Mouse (Mus musculus): ENCODE results near the gene Nlrp9b.
"Not testable (repeated sequence)": the region's sequence is repeated elsewhere in the genome, so short reads cannot be mapped to it uniquely, and the experiment has no call there.

Gene Nlrp9b

DNA sequence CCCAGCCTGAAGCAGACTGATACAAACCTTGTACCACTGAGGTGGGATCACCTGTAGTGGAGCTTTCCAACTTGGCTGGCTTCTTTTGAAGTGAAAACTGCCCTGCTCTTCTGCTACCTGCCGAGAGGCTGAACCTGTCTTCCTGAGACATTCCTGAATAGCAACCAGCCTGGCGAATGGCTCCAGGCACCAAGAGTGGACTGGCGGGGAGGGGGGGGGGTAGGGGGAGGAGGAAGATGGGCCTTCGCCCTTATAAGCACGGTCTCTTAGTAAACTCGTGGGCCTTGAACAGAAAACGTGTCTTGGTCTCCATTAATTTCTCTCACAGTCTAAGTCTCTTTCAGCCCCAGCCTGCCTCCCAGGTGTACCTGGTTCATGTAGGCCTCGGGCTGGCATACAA lies at the start of gene Nlrp9b:
Gene Nlrp9b, plus strand, starts transcription at position 301 of the 400 bp plus-strand sequence.
- not testable (repeated sequence) for DNase-seq (ENCODE audit: low spot score)

DNA sequence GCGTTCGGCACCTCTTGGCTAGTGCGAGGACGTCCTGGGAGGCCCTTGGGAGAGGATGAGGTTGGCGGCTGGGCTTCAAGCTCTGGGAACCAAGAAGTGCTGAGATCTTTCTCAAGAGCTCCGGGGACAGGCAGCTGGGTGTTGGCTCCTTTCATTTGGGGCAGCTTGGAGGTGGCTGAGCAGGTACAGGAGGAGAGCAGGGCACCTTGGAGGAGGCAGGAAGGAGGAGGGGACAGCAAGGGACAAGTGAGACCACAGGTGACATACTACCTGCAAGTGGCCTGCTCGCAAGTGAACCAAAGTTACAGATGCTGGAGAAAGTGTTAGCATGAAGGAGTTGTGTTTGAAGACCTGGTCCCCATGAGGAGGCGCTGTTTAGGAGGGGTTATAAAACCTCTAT lies 46.6 kb upstream of the Nlrp9b start:
- DNase-seq (ENCODE audit: low spot score), result no peak

DNA sequence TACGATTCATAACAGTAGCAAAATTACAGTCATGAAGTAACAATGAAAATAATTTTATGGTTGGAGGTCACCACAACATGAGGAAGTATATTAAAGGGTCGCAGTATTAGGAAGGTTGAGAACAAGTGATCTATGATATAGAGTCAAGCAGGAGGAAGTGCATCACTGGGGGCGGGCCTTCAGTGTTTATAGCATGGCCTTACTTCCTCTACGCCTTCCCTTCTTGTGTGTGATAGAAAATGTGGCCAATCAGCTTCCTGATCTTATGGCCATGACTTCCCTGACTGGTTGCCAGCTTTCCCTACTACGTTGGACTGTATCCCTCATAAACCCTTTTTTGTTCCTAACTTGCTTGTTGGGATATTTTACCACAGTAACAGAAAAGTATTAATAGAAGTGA lies 46.1 kb upstream of the Nlrp9b start:
- no peak for DNase-seq (ENCODE audit: low spot score)

DNA sequence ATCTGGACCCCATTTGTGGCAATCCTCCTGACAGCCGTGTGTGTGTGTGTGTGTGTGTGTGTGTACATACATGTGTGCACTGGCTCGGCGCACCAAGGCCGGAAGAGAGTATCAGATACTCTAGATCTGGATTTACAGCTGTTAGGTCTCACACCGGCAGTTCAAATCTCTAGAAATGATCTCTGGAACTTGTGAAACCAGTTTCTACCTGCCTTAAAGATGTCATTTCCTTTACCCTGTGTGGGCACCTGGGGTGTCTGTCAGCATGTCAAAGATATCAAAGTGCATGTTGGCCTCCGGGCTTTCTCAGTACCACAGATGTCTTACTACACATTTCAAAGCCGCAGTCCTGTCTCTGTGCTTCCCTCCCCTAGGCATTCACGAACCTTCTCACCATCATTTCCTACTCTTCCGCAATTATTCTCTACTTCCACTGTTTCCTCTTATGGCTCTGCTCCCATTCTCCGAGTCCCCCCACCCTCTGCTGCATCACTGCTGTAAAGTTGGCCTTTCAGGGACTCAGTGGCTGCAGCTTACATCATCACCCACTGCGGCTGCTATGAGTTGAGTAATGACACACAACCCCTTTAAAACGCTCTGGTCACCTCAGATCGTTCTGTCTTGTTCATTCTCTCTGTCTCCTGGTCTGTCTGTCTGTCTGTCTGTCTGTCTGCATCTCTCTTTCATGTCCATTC lies 45.3 kb upstream of the Nlrp9b start:
- no peak for DNase-seq (ENCODE audit: low spot score)

DNA sequence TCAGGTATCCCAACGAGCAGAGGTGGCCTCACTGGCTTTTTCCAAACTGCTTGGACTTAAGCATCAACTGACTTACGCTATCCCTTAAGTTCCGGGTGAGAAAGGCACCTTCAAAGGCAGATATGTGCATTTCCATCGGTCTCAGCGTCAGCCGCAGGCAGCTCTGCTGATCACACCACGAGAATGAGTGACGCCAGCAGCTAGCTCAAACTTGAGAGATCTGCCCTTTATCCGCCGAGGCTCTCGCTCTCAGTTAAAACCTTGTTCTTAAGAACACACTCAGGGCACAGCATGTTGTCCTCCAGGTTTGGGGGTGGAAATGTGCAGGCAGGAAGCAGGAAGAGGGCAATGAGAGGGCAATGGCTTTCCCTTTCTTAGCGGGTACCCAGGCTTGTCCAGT lies 42.3 kb upstream of the Nlrp9b start:
- DNase-seq (ENCODE audit: low spot score), result no peak

DNA sequence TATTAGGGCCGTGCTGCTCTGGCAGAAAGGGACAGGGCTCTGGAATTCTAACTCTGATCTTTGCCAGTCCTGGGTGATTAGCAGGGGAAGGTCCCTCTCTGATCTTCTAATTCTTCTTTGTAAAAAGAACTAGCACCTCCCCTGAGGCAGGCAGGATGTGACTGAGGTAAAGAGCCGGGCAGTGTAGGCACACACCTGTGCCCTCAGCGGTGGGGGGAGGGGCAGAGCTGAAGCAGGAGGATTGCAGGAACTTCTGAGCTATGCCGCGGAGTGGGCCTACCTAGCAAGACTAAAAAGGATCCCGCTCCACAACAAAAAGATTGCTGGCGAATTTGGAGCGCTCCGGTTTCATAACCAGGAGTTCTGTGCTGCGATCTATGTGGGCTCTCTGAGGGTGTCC lies 41.3 kb upstream of the Nlrp9b start:
- DNase-seq (ENCODE audit: low spot score), result no peak

DNA sequence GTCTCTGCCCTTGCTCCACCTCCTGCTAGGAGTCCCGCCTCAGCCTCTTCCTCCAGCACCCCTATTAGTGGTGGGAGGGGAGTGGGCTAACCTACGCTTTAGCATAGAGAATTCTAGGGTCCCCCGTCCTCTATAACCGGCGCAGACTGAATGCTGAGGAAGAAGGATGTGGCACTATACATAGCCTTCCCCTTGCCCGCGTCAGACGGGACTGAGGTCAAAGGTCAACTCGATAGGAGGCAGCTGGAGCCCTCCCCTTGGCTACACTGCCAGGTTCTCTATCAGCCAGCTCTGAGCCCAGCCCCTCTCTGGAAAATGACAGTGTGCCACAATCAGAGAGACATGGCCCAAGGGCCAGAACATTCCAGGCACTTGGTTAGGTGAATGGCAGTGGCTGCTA lies 40.7 kb upstream of the Nlrp9b start, which contains the start of gene Igsf23:
Gene Igsf23, minus strand, starts transcription at position 168 of the 400 bp plus-strand sequence.
- DNase-seq (ENCODE audit: low spot score), result no peak

DNA sequence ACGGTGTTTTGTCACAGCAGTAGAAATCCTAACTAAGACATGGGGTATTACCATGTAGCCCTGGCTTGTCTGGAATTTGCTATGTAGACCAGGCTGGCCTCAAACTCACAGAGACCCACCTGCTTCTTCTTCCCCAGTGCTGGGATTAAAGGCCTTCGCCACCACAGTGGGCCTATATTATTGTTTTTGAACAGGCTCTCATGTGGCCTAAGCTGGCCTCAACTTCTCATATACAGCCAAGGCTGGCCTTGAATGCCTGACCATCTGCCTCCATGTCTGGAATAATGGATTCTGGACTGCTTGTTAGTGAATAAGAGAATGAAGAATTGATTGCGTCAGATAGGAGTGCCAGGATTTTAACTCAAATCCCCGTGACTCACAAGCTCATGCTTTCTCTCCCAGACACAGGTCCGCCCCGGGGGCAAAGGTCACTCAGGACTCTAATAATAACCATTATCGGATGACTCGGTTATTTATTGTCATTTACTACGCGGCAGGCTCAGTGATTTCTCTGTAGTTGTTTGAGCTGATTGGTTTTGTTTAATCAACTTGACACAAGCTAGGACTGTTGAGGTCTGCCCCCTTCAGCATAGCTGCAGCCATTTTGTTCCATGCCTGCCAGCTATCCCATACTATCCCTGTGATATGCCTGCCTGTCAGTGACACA lies 38.8 kb upstream of the Nlrp9b start:
- no peak for DNase-seq (ENCODE audit: low spot score)

DNA sequence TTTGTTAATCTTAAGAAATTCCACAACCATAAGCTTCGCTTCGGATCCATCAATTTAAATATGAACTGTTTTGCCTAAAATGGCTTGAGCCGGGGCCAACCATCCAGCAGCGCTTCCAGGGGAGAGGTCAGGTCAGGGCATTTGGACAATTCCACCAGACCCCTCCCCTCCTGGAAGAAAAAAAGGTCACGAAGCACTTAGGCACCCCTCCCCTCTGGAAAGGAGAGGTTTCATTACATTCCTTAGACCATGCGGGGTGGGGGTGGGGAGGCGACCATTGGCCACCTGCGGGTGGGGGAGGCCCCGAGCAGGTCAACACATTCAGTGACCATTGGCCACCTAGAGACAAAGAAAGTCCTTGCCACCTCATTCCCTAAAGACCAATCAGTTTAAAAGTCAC lies 38.2 kb upstream of the Nlrp9b start:
- no peak for DNase-seq (ENCODE audit: low spot score)

DNA sequence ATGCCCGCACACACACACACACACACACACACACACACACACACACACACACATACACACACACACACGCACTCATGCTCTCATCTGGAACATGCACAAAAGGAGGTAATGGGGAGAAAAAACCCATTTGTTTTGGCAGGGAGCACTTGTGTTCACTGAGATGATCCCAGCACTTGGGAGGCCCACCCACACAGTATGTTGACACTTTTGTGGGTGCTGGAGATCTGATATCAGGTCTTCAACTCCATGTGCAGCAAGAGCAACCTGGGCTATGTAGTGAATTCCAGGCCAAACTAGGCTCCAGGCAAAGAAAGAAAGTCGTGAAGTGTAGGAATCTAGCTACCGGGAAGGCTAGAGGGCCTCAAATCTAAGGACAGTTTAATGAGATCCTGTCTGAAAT lies 35.4 kb upstream of the Nlrp9b start:
- DNase-seq (ENCODE audit: low spot score), result no peak

DNA sequence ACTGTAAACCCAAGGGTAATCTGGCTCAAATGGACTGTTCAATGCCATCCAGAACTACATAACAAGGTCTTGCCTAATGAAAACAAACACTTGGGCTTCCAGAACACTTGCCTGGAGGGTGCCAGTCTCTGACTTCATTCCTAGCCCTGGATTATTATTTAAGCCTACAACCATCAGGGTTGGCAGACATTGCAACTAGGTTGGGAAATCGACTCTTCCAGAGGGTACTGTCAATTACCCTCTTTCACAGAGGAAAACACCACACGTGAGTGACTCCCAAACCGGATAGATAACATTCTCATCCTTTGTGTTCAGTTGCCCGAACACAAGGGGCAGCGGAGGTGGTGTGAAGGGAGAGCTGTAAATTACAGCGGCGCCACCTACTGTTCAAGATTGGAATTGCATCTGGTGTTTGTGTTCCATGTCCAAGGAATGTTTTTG lies 34.9 kb upstream of the Nlrp9b start:
- peak; percentile 92 for DNase-seq (ENCODE audit: low spot score)

DNA sequence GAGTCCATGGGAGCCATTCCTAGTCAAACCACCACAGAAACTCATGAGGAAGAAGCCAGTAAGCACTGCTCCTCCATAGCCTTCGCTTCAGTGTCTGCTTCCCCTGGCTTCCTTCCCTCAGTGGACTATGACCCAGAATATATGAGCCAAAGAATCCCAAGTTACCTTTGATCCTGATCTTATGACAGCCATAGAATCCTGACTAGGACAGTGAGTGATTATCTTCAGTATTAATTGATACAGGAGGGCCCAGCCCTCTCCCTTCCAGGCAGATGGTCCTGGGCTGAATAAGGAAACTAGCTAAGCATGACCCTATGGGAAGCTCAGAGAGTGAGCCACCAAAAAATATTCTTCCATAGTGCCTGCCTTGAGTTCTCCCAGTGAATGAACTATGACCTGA lies 28.8 kb upstream of the Nlrp9b start:
- no peak for DNase-seq (ENCODE audit: low spot score)

DNA sequence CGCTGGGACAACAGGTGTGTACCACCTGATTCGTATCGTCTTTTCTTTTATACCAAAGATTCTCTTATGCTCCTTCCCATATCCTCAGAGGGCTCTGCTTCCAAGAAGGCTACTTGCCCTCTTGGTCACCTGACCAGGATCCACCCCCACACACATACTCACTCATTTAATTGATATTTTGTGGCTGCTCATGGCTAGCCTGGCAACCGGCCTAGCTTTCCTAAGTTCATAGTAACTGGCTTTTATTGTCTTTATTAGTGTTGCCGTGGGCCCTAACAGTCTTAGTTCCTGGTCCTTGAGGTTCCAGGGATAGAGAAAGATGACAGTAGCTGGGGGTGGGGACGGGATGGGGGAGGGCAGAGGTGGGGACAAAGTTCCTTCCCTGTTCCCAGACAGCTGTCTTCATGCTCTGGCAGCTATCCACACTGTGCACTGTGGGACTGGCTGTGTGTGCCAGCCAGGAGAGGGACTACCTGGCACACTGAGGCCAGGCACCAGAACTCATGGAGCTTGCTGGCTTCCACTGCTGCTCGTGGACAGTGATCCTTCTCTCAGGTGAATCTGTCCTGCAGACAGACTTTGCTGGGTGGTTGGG lies 26.2 kb upstream of the Nlrp9b start, which contains the start of gene Ceacam20:
Gene Ceacam20, plus strand, starts transcription at position 428 of the 595 bp plus-strand sequence.
- DNase-seq (ENCODE audit: low spot score), result no peak

DNA sequence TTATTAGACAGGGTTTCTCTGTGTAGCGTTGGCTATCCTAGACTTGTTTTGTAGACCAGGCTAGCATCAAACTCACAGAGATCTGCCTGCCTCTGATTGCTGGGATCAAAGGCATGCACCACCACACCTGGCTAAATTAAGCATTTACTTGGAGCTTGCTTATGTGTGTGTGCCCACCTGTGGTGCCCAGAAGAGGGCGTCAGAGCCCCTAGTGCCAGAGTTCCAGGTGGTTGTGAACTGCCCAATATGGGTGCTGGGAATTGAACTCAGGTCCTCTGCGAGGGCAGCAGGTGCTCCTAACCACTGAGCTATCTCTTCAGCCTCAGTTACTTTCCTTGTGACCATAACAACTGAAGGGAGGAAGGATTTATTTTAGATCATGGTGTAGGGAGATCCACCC lies 22.2 kb upstream of the Nlrp9b start:
- DNase-seq (ENCODE audit: low spot score), result no peak

DNA sequence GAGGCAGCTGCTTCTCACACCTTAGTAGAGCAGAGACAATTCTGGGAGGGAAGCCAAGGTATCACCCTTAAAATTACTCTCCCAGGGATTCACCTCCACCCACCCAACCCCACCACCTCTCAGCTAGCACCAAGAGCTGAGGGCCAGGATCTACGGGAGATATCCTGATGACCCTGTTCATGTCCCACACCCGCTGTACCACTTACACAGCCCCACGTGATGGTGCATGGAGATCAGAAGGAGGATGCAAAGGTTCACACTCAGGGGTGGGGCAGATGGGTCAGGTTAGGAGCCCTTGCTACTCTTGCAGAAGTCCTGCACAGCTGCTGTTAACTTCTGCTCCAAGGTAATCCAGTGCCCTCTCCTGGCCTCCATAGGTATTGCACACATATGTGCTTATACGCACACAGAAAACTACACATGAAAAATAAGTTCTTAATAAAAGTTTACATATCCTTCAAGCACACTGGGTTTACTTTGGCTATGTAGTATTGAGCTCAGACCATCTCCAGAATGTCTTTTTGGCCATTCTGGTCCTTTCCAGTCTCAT lies 21.6 kb upstream of the Nlrp9b start:
- DNase-seq (ENCODE audit: low spot score), result no peak

DNA sequence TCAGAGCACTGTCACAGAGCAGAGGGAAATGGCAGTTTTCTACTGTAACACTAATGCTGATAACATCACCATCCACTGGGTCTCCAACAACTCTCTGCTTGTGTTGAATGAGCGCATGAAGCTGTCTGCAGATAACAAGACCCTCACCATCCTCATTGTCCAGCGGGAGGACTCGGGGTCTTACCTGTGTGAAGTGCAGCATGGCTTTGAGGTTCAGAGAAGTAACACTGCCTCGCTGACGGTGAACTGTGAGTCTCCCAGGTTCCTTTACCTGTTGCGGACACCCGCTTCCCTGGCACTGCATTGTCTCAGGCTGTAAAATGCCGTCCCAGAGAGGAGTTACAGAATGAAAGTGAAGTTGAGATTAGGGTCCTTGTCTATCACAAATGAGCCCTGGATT lies 21.1 kb upstream of the Nlrp9b start:
- DNase-seq (ENCODE audit: low spot score), result no peak

DNA sequence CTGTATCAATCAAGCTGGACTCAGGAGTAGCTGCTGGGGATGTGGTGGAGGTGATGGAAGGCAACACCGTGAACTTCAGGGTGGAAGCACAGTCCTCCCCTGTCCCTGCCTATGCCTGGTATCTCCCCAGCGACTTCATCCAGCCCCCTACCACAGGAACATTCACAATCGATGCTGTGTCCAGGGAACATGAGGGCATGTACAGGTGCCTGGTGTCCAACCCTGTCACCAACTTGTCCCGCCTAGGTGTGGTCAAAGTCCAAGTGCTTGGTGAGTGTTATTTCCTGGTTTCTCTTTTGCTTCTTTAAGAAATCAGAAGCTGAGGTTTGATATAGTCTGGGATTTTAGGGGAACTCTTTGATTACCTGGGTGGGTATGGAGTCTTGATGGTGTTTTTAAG lies 19.7 kb upstream of the Nlrp9b start:
- DNase-seq (ENCODE audit: low spot score), result no peak

DNA sequence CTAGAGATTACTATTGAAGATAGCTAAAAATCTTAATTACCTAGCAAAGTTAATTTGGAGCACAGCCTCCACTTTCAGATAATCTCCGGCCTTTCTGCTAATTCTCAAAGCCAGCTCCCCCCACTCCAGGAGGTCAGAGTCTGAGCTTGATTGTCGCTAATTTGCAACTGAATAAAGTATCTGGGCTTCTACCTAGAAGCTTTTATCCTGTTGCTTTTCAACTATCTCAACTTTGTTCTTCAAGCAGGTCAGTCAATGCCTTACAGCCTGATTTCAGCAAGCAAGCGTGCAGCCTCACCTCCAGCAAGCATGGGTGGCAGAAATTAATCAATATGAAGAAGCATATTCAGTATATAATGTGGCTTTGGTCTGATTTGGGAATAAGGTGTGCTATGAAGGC lies 5.5 kb downstream of the Nlrp9b start:
- not testable (repeated sequence) for DNase-seq (ENCODE audit: low spot score)

DNA sequence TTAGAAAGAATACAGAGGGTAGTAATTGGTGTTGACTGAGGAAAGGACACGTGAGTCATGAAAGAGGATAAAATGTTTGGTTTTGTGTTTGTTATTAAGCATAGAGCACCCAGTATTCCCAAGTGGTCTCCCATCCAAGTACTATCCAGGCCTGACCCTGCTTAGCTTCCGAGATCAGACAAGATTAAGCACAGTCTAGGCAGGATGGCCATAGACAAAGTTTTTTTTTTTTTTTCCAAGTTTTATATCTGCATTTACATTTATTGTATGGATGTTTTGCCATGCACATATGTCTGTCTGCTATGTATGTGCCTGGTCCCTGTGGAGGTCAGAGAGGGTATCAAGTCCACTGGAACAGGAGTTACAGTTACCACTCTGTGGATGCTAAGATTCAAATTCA lies 18.7 kb downstream of the Nlrp9b start:
- DNase-seq (ENCODE audit: low spot score), result no peak

DNA sequence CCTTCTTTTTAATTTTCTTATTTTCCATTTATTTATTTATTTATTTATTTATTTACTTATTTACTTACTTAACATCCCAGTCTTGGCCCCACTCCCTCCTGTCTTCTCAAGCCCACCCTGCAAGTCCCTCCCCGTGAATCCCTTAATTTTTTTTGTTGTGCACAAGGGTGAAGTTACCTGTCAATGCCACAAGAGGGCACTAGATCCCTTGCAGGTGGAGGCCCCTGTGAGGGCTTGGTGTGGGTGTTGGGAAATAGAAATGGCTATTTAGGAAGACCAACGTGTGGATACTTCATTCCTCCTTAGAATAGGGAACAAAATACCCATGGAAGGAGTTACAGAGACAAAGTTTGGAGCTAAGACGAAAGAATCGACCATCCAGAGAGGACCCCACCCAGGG lies 72.8 kb downstream of the Nlrp9b start:
- DNase-seq (ENCODE audit: low spot score), result not testable (repeated sequence)

DNA sequence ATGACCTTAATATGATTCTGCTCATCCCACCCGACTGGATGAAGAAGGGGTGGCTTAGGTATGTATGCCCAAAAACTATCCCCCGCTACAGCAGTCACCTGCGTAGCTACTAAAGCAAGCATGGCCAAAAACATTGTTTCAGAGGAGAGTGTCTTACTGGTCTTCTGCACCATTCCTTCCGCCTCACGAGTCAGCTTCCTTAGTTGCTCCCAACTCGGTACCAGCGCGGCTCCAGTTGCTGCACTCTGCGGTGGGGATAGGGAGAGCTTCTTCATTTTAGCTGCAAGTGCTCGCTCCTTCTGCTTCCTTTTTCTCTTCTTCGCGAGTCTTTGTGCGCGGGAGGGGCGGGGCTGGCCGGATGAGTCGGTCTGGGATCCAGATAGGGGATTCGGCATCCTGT lies 86.9 kb downstream of the Nlrp9b start:
- DNase-seq (ENCODE audit: low spot score), result not testable (repeated sequence)

DNA sequence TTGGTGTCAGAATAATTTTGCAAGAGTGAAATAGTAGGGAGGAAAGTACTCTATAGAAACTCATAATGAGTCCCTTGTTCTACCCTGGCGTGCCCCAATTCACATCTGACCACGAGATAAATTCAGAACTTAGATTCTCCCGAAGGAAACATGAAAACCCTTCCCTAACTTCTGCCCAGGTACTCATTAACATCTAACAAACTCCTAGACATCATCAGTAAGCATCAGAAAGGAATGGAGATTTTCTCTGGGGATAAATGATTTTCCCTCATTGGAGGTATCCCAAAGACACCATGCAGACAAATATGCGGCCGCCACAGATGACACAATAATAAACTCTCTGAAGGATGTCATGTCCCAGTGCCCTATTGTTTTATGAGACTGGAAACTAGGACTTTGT lies 108.1 kb downstream of the Nlrp9b start, which contains the start of gene Vmn1r91:
Gene Vmn1r91, plus strand, starts transcription at position 301 of the 400 bp plus-strand sequence.
- not testable (repeated sequence) for DNase-seq (ENCODE audit: low spot score)

DNA sequence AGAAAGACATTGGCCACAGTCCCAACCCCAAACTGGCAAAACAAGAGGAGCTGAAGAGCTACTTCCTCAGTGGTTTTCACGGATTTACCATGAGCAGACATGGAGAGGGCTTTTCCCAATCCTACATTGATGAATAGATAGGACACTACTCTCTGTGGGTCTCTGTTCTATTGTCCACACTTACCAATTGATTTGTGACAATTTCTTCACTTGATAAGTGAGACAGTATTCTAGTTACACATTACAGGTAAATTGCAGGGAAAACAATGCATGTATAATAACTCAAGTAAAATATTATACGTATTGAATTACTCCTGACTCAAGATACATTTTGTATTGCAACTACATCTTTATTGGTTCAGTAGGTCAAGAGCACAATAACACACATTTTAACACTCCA lies 131.2 kb downstream of the Nlrp9b start, which contains the start of gene Gm16442:
Gene Gm16442, minus strand, starts transcription at position 101 of the 400 bp plus-strand sequence.
- DNase-seq (ENCODE audit: low spot score), result not testable (repeated sequence)
